Mouse (Mus musculus): ENCODE results near the gene Fdxr. TPM values are rescaled to one million over a fixed set of nuclear protein-coding genes. Genes with fewer than 3 reads are reported as not detected.

The Fdxr gene
- polyA plus RNA-seq, 1 experiment: 56.8 TPM

GRCm38 (mm10) chr11:115267061-115267883 is 9.6 kb downstream of the Fdxr start, which contains the start of gene Grin2c:
Grin2c (minus strand) TSS chr11:115267243.
- peak within 1 kb of the TSS; percentile 79 for H3K4me3 ChIP-seq (replicated peaks; ENCODE audit: insufficient read depth, low read depth, low read length)
- 5% methylated on average over 48 of the region's 50 CpGs for WGBS
- peak; percentile 79 to 80 for DNase-seq
- peaks cover 32% of the 10 kb centered on the region for H3K4me1 ChIP-seq (ENCODE audit: control insufficient read depth, insufficient read depth, low read length)
- H3K27me3 ChIP-seq (ENCODE audit: control insufficient read depth, insufficient read depth, low read length): no peaks in the 10 kb centered on the region
- peak within 1 kb of the TSS; percentile 99 for H3K27ac ChIP-seq (ENCODE audit: insufficient read depth, low read length)
- TF ChIP-seq POLR2A (IDR thresholded peaks at IDR 0.05; ENCODE audit: borderline replicate concordance, insufficient read depth, low read length) (peak; percentile 66; the same call in 1 of the 2 replicates), CTCF (IDR thresholded peaks at IDR 0.05; ENCODE audit: borderline replicate concordance, insufficient read depth, low read depth, low read length) (no peak)

- H3K27me3 ChIP-seq (ENCODE audit: control insufficient read depth, insufficient read depth, low read length): no peaks in the 10 kb centered on the region
- H3K4me1 ChIP-seq (ENCODE audit: control insufficient read depth, insufficient read depth, low read length): peaks cover 41% of the 10 kb centered on the region
- TF ChIP-seq POLR2A (IDR thresholded peaks at IDR 0.05; ENCODE audit: borderline replicate concordance, insufficient read depth, low read length): no peak
- TF ChIP-seq CTCF (IDR thresholded peaks at IDR 0.05; ENCODE audit: borderline replicate concordance, insufficient read depth, low read depth, low read length): no peak
- H3K4me3 ChIP-seq (replicated peaks; ENCODE audit: insufficient read depth, low read depth, low read length): peak overlapping the region; percentile 79
- peak; percentile 80 to 87 for DNase-seq
- peak overlapping the region; percentile 99 for H3K27ac ChIP-seq (ENCODE audit: insufficient read depth, low read length)
- under 1% methylated on average over 22 of the region's 22 CpGs for WGBS
Observed at GRCm38 (mm10) chr11:115266400-115266778, 10.5 kb downstream of the Fdxr start.

GRCm38 (mm10) chr11:115265771-115266399 is 11.0 kb downstream of the Fdxr start:
- TF ChIP-seq CTCF (IDR thresholded peaks at IDR 0.05; ENCODE audit: borderline replicate concordance, insufficient read depth, low read depth, low read length) (no peak), POLR2A (IDR thresholded peaks at IDR 0.05; ENCODE audit: borderline replicate concordance, insufficient read depth, low read length) (peak; percentile 19; the same call in 1 of the 2 replicates)
- WGBS: 3% methylated on average over 20 of the region's 20 CpGs
- H3K4me3 ChIP-seq (replicated peaks; ENCODE audit: insufficient read depth, low read depth, low read length): peak overlapping the region; percentile 79
- H3K4me1 ChIP-seq (ENCODE audit: control insufficient read depth, insufficient read depth, low read length): peaks cover 45% of the 10 kb centered on the region
- no peaks in the 10 kb centered on the region for H3K27me3 ChIP-seq (ENCODE audit: control insufficient read depth, insufficient read depth, low read length)
- peak; percentile 86 to 87 for DNase-seq
- peak overlapping the region; percentile 99 for H3K27ac ChIP-seq (ENCODE audit: insufficient read depth, low read length)

- TF ChIP-seq POLR2A (IDR thresholded peaks at IDR 0.05; ENCODE audit: borderline replicate concordance, insufficient read depth, low read length): no peak
- TF ChIP-seq CTCF (IDR thresholded peaks at IDR 0.05; ENCODE audit: borderline replicate concordance, insufficient read depth, low read depth, low read length): peak; percentile 52; the same call in 1 of the 2 replicates
- peak in 1 of 2 experiments; percentile 69 for DNase-seq
- Histone ChIP-seq H3K4me3 (replicated peaks; ENCODE audit: insufficient read depth, low read depth, low read length) (peak overlapping the region; percentile 79), H3K27me3 (ENCODE audit: control insufficient read depth, insufficient read depth, low read length) (no peaks in the 10 kb centered on the region), H3K4me1 (ENCODE audit: control insufficient read depth, insufficient read depth, low read length) (peaks cover 49% of the 10 kb centered on the region), H3K27ac (ENCODE audit: insufficient read depth, low read length) (peak overlapping the region; percentile 99)
- WGBS: 5% methylated on average over 39 of the region's 39 CpGs
Observed at GRCm38 (mm10) chr11:115264862-115265668, 11.8 kb downstream of the Fdxr start.

GRCm38 (mm10) chr11:115264136-115264861 is 12.6 kb downstream of the Fdxr start:
- peak; percentile 69 to 80 for DNase-seq
- H3K27me3 ChIP-seq (ENCODE audit: control insufficient read depth, insufficient read depth, low read length): no peaks in the 10 kb centered on the region
- peak overlapping the region; percentile 79 for H3K4me3 ChIP-seq (replicated peaks; ENCODE audit: insufficient read depth, low read depth, low read length)
- H3K27ac ChIP-seq (ENCODE audit: insufficient read depth, low read length): peak overlapping the region; percentile 99
- H3K4me1 ChIP-seq (ENCODE audit: control insufficient read depth, insufficient read depth, low read length): peaks cover 47% of the 10 kb centered on the region
- TF ChIP-seq CTCF (IDR thresholded peaks at IDR 0.05; ENCODE audit: borderline replicate concordance, insufficient read depth, low read depth, low read length): no peak
- TF ChIP-seq POLR2A (IDR thresholded peaks at IDR 0.05; ENCODE audit: borderline replicate concordance, insufficient read depth, low read length): no peak
- 25% methylated on average over 7 of the region's 7 CpGs for WGBS

- peaks cover 37% of the 10 kb centered on the region for H3K4me1 ChIP-seq (ENCODE audit: control insufficient read depth, insufficient read depth, low read length)
- peak overlapping the region; percentile 79 for H3K27ac ChIP-seq (ENCODE audit: insufficient read depth, low read length)
- peak; percentile 72 to 82 for DNase-seq
- no peaks in the 10 kb centered on the region for H3K27me3 ChIP-seq (ENCODE audit: control insufficient read depth, insufficient read depth, low read length)
- WGBS: 20% methylated on average over 11 of the region's 11 CpGs
- TF ChIP-seq POLR2A (IDR thresholded peaks at IDR 0.05; ENCODE audit: borderline replicate concordance, insufficient read depth, low read length): 0 out of 2 replicates have a peak, but pooled peaks have one; percentile 6
- TF ChIP-seq CTCF (IDR thresholded peaks at IDR 0.05; ENCODE audit: borderline replicate concordance, insufficient read depth, low read depth, low read length): no peak
- peak overlapping the region; percentile 19 for H3K4me3 ChIP-seq (replicated peaks; ENCODE audit: insufficient read depth, low read depth, low read length)
Observed at GRCm38 (mm10) chr11:115262954-115263353, 13.9 kb downstream of the Fdxr start.

- Histone ChIP-seq H3K27me3 (ENCODE audit: control insufficient read depth, insufficient read depth, low read length) (no peaks in the 10 kb centered on the region), H3K4me3 (replicated peaks; ENCODE audit: insufficient read depth, low read depth, low read length) (no peak overlapping the region), H3K4me1 (ENCODE audit: control insufficient read depth, insufficient read depth, low read length) (peaks cover 47% of the 10 kb centered on the region), H3K27ac (ENCODE audit: insufficient read depth, low read length) (no peak overlapping the region)
- 78% methylated on average over 4 of the region's 4 CpGs for WGBS
- TF ChIP-seq CTCF (IDR thresholded peaks at IDR 0.05; ENCODE audit: borderline replicate concordance, insufficient read depth, low read depth, low read length) (no peak), POLR2A (IDR thresholded peaks at IDR 0.05; ENCODE audit: borderline replicate concordance, insufficient read depth, low read length) (no peak)
- no peak for DNase-seq
Observed at GRCm38 (mm10) chr11:115259134-115259533, 17.7 kb downstream of the Fdxr start.
